Mouse (Mus musculus) stomach, postnatal 0 days (tissue): ENCODE measurements around the gene Slc1a2. TPM values are rescaled to one million over a fixed set of nuclear protein-coding genes. Genes with fewer than 3 reads are reported as not detected.

ENCODE experiments used
- ATAC-seq: fragments of 200-750 bp; cut with Nextera tagmentation; 2 replicates; pipeline ENCODE4 v1.8.0; 2017; ENCODE audit not compliant: low FRiP score, low TSS enrichment
- DNase-seq: peaks from one replicate; pipeline ENCODE4 v3.0.0-alpha.2; 2016; ENCODE audit warnings: low spot score
- H3K27ac ChIP-seq: fragments of 300-500 bp; sonication (generic); replicated peaks from 2 replicates; pipeline ENCODE4 v1.5.1; 2014; ENCODE audit warnings: mild to moderate bottlenecking, control low read depth
- H3K27me3 ChIP-seq: fragments of 300-500 bp; sonication (generic); 2 replicates; pipeline ENCODE4 v1.6.1; 2014; ENCODE audit warnings: low read length; ENCODE audit not compliant: control insufficient read depth, insufficient read depth
- H3K36me3 ChIP-seq: fragments of 300-500 bp; sonication (generic); 2 replicates; pipeline ENCODE4 v1.6.1; 2014; ENCODE audit warnings: low read length, mixed read lengths; ENCODE audit not compliant: control insufficient read depth, insufficient read depth
- H3K4me1 ChIP-seq: fragments of 300-500 bp; sonication (generic); replicated peaks from 2 replicates; pipeline ENCODE4 v1.6.1; 2014; ENCODE audit warnings: antibody characterized with exemption; ENCODE audit not compliant: control insufficient read depth, insufficient read depth
- H3K4me2 ChIP-seq: fragments of 300-500 bp; sonication (generic); replicated peaks from 2 replicates; pipeline ENCODE4 v1.6.1; 2014; ENCODE audit warnings: low read depth, mild to moderate bottlenecking, control low read depth, moderate library complexity
- H3K4me3 ChIP-seq: fragments of 300-500 bp; sonication (generic); 2 replicates; pipeline ENCODE4 v1.5.1; 2014; ENCODE audit warnings: low read depth, low read length, control low read depth
- H3K9ac ChIP-seq: fragments of 300-500 bp; sonication (generic); 2 replicates; pipeline ENCODE4 v1.6.1; 2014; ENCODE audit warnings: mild to moderate bottlenecking, low read length, control low read depth, mixed read lengths
- H3K9me3 ChIP-seq: fragments of 300-500 bp; sonication (generic); 2 replicates; pipeline ENCODE4 v1.6.1; 2016; ENCODE audit warnings: low read length; ENCODE audit not compliant: control insufficient read depth
- CTCF ChIP-seq: IDR thresholded peaks from 2 replicates; pipeline ENCODE4 v1.5.1; 2016; ENCODE audit warnings: antibody characterized with exemption, low read depth, mild to moderate bottlenecking, moderate library complexity
- EP300 ChIP-seq: optimal IDR thresholded peaks from 2 replicates; pipeline ENCODE3; 2016; ENCODE audit warnings: antibody characterized with exemption
- WGBS: fragments of 180-500 bp; shearing (Covaris S2); extraction: QIAGEN DNeasy Blood & Tissue Kit; methylation state at CpG from one replicate; pipeline ENCODE4 v1.1.7; 2014; 5-methylcytosine and 5-hydroxymethylcytosine counted together
- polyA plus RNA-seq: library from polyadenylated mRNA; unstranded; fragments of >200 nt; fragmentation: Nextera tagmentation; extraction: Ambion mirVana; gene quantifications from 2 replicates; pipeline ENCODE4 v1.2.1, GENCODE M21; 2015

Slc1a2 gene
- polyA plus RNA-seq, 1 experiment from 2014 or later = 1.8 TPM

DNA sequence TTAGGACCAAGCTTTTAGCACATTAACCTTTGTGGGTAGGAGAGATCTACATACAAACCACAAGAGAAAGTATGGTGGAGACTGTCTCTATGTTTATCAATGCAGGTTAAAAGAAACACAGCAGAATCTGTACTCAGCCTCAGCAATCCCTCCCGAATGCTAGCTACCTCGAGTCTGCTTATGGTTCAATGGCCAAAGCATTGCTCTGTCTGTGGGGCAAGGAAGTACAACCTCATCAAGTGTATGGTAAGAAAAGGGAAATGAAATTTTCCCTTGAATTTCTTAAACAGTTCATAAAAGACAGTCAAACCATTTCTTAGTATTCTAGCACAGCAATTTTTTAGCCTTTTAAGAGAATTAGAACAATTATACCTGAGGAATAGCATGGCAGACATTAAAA lies 133.2 kb downstream of the Slc1a2 start:
- TF ChIP-seq EP300 = no peak
- no peak for TF ChIP-seq CTCF

DNA sequence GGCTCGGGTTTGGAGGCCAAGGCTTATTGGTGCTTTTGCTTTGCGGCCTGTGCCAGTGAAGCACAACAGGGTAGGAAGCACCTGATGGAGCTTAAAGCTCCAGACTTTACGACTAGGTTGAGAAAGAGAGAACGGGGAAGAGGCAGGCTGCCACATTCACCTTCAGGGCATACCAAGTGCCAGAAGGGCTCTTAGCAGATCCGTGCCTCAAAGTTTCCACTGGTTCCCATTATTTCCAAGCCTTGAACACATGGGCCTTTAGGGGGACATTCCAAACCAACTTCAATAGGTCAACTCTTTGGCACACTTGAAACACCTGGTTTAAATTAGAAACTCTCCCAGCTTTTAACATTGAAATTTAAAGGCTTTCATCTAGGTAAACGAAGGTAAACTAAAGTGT lies 134.3 kb downstream of the Slc1a2 start:
- Histone ChIP-seq H3K4me1 (no peaks in the 10 kb centered on the region), H3K9me3 (no peaks in the 10 kb centered on the region), H3K27me3 (no peaks in the 10 kb centered on the region), H3K36me3 (no peaks in the 10 kb centered on the region), H3K9ac (no peak overlapping the region), H3K4me3 (no peak overlapping the region), H3K27ac (no peak overlapping the region), H3K4me2 (no peak overlapping the region)
- TF ChIP-seq CTCF (no peak), EP300 (no peak)
- ATAC-seq (no peak), DNase-seq (no peak)
- 90% methylated on average over 6 of the region's 6 CpGs for WGBS

More for the DNA sequence above, 133.2 kb downstream of the Slc1a2 start:
- no peaks in the 10 kb centered on the region for H3K27me3 ChIP-seq
- no peaks in the 10 kb centered on the region for H3K36me3 ChIP-seq
- 65% methylated on average over 2 of the region's 2 CpGs for WGBS
- DNase-seq (no peak), ATAC-seq (no peak)
- H3K9ac ChIP-seq = no peak overlapping the region
- H3K4me3 ChIP-seq = no peak overlapping the region
- H3K27ac ChIP-seq = no peak overlapping the region
- H3K4me1 ChIP-seq = no peaks in the 10 kb centered on the region
- no peak overlapping the region for H3K4me2 ChIP-seq
- H3K9me3 ChIP-seq = no peaks in the 10 kb centered on the region

DNA sequence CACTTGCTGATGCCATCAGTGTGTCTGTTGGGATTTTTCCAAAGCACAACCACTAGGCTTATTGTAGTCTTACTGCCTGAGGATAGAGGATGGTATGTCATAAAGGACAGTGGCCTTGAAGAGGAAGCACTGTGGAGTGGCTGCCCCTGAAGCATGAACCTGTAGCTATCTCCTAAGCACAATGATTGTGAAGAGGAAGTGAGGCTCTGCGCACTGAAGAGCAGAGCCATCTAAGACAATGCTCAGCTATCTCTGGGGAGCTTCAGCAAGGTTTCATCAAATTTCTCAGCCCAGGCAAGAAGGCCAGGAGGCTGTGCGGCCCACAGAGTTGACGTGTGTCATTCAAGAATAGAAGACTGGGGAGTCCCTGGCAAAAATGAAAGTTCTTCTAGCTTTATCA lies 136.6 kb downstream of the Slc1a2 start:
- no peaks in the 10 kb centered on the region for H3K4me1 ChIP-seq
- no peaks in the 10 kb centered on the region for H3K36me3 ChIP-seq
- no peak overlapping the region for H3K4me2 ChIP-seq
- no peak overlapping the region for H3K27ac ChIP-seq
- DNase-seq (no peak), ATAC-seq (no peak)
- H3K27me3 ChIP-seq = no peaks in the 10 kb centered on the region
- H3K9me3 ChIP-seq = no peaks in the 10 kb centered on the region
- WGBS = 86% methylated on average over 3 of the region's 3 CpGs
- no peak overlapping the region for H3K9ac ChIP-seq
- TF ChIP-seq CTCF = no peak
- H3K4me3 ChIP-seq = no peak overlapping the region

DNA sequence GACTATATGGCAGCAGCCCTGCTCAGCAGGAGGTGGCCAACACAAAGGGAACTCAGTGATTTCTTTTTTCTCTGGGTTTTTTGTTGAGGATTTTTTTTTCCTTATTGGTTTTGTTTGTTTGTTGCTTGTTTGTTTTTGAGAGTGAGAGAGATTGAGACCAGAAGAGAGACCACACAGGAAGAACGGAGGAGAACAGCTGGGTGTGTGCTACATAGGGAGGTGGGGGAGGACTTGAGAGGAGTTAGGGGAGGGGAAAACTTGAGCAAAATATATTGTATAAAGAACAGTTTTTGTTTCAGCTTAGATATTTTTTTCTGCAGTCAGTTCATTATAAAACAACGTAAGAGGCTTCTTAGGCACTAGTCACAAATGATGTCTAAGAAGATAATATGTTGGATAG lies 139.7 kb downstream of the Slc1a2 start:
- H3K4me3 ChIP-seq = no peak overlapping the region
- no peak overlapping the region for H3K4me2 ChIP-seq
- 61% methylated on average over 2 of the region's 2 CpGs for WGBS
- no peak overlapping the region for H3K9ac ChIP-seq
- no peak for TF ChIP-seq CTCF
- no peak for TF ChIP-seq EP300
- H3K9me3 ChIP-seq = no peaks in the 10 kb centered on the region
- no peaks in the 10 kb centered on the region for H3K4me1 ChIP-seq
- no peaks in the 10 kb centered on the region for H3K36me3 ChIP-seq
- no peaks in the 10 kb centered on the region for H3K27me3 ChIP-seq
- H3K27ac ChIP-seq = no peak overlapping the region
- ATAC-seq = no peak
- no peak for DNase-seq

DNA sequence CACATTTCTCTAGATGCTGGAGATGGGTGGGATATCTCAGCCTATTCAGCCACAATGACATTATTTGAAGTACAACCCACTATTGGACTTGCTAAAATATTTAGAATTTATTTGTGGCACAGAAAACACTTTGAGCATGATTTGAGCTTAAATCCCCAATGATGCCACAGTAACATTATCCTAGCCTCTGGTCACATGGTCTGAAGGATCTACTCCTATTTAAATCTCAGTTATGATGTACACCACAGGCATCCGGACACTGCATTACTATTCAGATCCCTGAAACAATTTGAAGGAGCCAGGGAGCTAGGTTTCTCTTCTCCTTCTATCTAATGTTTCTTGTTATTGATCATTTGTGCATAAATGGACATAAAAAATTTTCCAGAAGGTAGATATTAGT lies 143.4 kb downstream of the Slc1a2 start:
- ATAC-seq (no peak), DNase-seq (no peak)
- Histone ChIP-seq H3K4me2 (no peak overlapping the region), H3K27me3 (no peaks in the 10 kb centered on the region), H3K27ac (no peak overlapping the region), H3K36me3 (no peaks in the 10 kb centered on the region), H3K4me3 (no peak overlapping the region), H3K9me3 (no peaks in the 10 kb centered on the region), H3K9ac (no peak overlapping the region), H3K4me1 (no peaks in the 10 kb centered on the region)
- TF ChIP-seq CTCF = no peak
- TF ChIP-seq EP300 = no peak
- 87% methylated on average over 1 of the region's 1 CpGs for WGBS

DNA sequence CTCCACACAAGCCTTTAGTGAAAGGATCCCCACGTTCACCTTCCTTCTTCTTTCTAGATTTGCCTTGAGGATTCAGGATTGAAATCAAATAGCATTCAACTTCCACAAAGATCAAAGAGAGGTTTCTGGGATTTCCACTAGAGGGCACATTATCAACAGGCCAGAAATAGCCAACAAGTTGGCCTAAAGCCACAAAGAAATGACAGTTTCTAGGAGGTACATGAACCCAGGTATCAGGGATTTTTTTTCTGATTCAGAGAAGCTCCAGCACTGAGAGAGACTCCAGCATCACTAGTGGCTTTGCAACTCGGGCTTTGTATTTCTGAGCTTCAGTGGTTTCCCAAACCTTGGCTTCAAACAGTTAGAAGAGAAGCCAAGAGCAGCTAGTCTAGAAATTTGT lies 145.7 kb downstream of the Slc1a2 start:
- WGBS = 35% methylated on average over 2 of the region's 2 CpGs
- Histone ChIP-seq H3K9ac (no peak overlapping the region), H3K4me3 (no peak overlapping the region), H3K27me3 (no peaks in the 10 kb centered on the region), H3K27ac (no peak overlapping the region), H3K4me2 (no peak overlapping the region), H3K9me3 (no peaks in the 10 kb centered on the region), H3K36me3 (no peaks in the 10 kb centered on the region), H3K4me1 (no peaks in the 10 kb centered on the region)
- peak; percentile 89 for TF ChIP-seq CTCF
- TF ChIP-seq EP300 = no peak
- DNase-seq (peak; percentile 20), ATAC-seq (no peak)
